Comparison of ENCODE assay signal across 13 mouse cellular contexts in the genomic region with DNA sequence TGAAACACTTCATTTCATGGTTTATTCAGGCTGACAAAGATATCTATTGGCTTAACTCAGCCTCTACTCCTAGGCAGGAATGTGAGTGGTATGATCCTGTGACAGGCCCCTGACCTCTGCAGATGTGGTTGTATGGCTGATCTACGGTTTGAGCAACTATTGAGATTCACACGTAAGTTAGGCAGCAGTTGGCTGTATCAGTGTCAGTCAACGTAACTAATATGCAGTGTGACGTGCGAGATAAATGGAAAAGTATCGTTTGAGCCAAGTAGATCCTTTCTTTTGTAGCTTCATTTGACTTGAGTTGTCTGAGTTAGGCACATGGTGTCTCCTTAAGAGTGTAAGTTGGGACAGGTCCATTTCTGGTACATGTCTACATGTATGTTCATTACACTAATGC. TPM values are rescaled to one million over a fixed set of nuclear protein-coding genes. Genes with fewer than 3 reads are reported as not detected.
A peak's percentile ranks its signal among the peaks of the same experiment; 100 is the strongest.
DNase-seq lines count a peak whose midpoint lies in the region; ATAC-seq and TF ChIP-seq lines count a peak whose summit lies in the region.
"Had no signal": no experiment of that assay in that cellular context is flagged by ENCODE, and none has a peak within 500 bp of the region (broad histone marks: within the 10 kb centered on the region; RNA-seq: fewer than 3 reads in every experiment).

No protein-coding gene starts in this region.

- no peaks in the 10 kb centered on the region for H3K9me3 ChIP-seq in heart, embryonic 12.5 days (replicated peaks)
- H3K9me3 ChIP-seq in lung, embryonic 14.5 days (ENCODE audit: low read depth, low read length): no peaks in the 10 kb centered on the region
- no peaks in the 10 kb centered on the region for H3K9me3 ChIP-seq in hindbrain, postnatal 0 days (ENCODE audit: low read length)
- H3K9me3 ChIP-seq: forebrain, embryonic 15.5 days had no signal

- no peak overlapping the region for H3K9ac ChIP-seq in heart, embryonic 12.5 days
- no peak overlapping the region for H3K9ac ChIP-seq in lung, embryonic 14.5 days
- H3K9ac ChIP-seq in hindbrain, postnatal 0 days (replicated peaks; ENCODE audit: low read length): no peak overlapping the region
- H3K9ac ChIP-seq: forebrain, embryonic 15.5 days had no signal

- no peak for TF ChIP-seq CTCF in lung, embryonic 14.5 days (IDR thresholded peaks at IDR 0.05; ENCODE audit: low read depth)
- no peak for TF ChIP-seq CTCF in hindbrain, postnatal 0 days (IDR thresholded peaks at IDR 0.05; ENCODE audit: low read depth)

- peaks cover 23% of the 10 kb centered on the region for H3K27me3 ChIP-seq in heart, embryonic 12.5 days (replicated peaks)
- H3K27me3 ChIP-seq in lung, embryonic 14.5 days (ENCODE audit: insufficient read depth, low read length): peaks cover 11% of the 10 kb centered on the region; the same call in 1 of the 2 replicates
- no peaks in the 10 kb centered on the region for H3K27me3 ChIP-seq in hindbrain, postnatal 0 days (ENCODE audit: insufficient read depth, low read length)

- H3K4me1 ChIP-seq in heart, embryonic 12.5 days (replicated peaks): peaks cover 53% of the 10 kb centered on the region
- peaks cover 20% of the 10 kb centered on the region for H3K4me1 ChIP-seq in lung, embryonic 14.5 days (ENCODE audit: insufficient read depth)
- H3K4me1 ChIP-seq in hindbrain, postnatal 0 days (ENCODE audit: insufficient read depth, low read length): peaks cover 25% of the 10 kb centered on the region

- no peak for ATAC-seq in heart, embryonic 12.5 days (ENCODE audit: insufficient number of reproducible peaks, low FRiP score)
- ATAC-seq in lung, embryonic 14.5 days (ENCODE audit: insufficient read depth): no peak
- no peak for ATAC-seq in hindbrain, postnatal 0 days
- ATAC-seq in granulocyte monocyte progenitor cell, adult 5-6 weeks (replicated peaks; ENCODE audit: poor library complexity, severe bottlenecking): no peak
- ATAC-seq: forebrain, embryonic 15.5 days had no signal

- H3K36me3 ChIP-seq in heart, embryonic 12.5 days: peaks cover 5% of the 10 kb centered on the region
- H3K36me3 ChIP-seq in lung, embryonic 14.5 days (ENCODE audit: insufficient read depth): peaks cover 18% of the 10 kb centered on the region
- no peaks in the 10 kb centered on the region for H3K36me3 ChIP-seq in hindbrain, postnatal 0 days (ENCODE audit: insufficient read depth, low read length)
- H3K36me3 ChIP-seq: forebrain, embryonic 15.5 days had no signal

- H3K27ac ChIP-seq in heart, embryonic 12.5 days (ENCODE audit: poor library complexity, severe bottlenecking): no peak overlapping the region
- H3K27ac ChIP-seq in lung, embryonic 14.5 days (ENCODE audit: low read depth): no peak overlapping the region
- no peak overlapping the region for H3K27ac ChIP-seq in hindbrain, postnatal 0 days
- H3K27ac ChIP-seq: forebrain, embryonic 15.5 days had no signal

- peak overlapping the region; percentile 98 for H3K4me2 ChIP-seq in heart, embryonic 12.5 days
- H3K4me2 ChIP-seq in lung, embryonic 14.5 days: peak overlapping the region; percentile 99
- peak overlapping the region; percentile 100 for H3K4me2 ChIP-seq in hindbrain, postnatal 0 days (ENCODE audit: low read depth, low read length)
- H3K4me2 ChIP-seq: forebrain, embryonic 15.5 days had no signal

- 70% methylated on average over 6 of the region's 6 CpGs for WGBS in heart, embryonic 12.5 days
- WGBS in lung, embryonic 14.5 days: 70% methylated on average over 6 of the region's 6 CpGs
- 76% methylated on average over 6 of the region's 6 CpGs for WGBS in hindbrain, postnatal 0 days

- peak overlapping the region; percentile 82; the same call in 1 of the 2 replicates for H3K4me3 ChIP-seq in heart, embryonic 12.5 days
- peak overlapping the region; percentile 1; the same call in 1 of the 2 replicates for H3K4me3 ChIP-seq in lung, embryonic 14.5 days (ENCODE audit: low read depth, low read length)
- H3K4me3 ChIP-seq in hindbrain, postnatal 0 days (ENCODE audit: low read length): no peak overlapping the region
- H3K4me3 ChIP-seq: forebrain, embryonic 15.5 days had no signal

- no peak for DNase-seq in heart, postnatal 4 days
- no peak for DNase-seq in lung, embryonic 14.5 days
- DNase-seq in lung, postnatal 14 days: no peak
- DNase-seq in hindbrain, postnatal 0 days (ENCODE audit: low spot score): no peak
- DNase-seq in naive thymus-derived CD4-positive, alpha-beta T cell, adult 2 months (ENCODE audit: low read depth): peak; percentile 75
- DNase-seq in adrenal gland, postnatal 25 days: no peak
- DNase-seq: adrenal gland, adult 2 months; cerebellum, postnatal 25 days; kidney, adult 8-10 months; lung, adult 18-20 months had no signal

RNA-seq across cellular contexts. Expression of a gene that starts 4.3 kb away (rescaled TPM):
- 7.2 and 9.1 TPM in 2 replicates for polyA plus RNA-seq in heart, embryonic 12.5 days (2016; fragmentation: Nextera tagmentation; extraction: Ambion mirVana)
- 10 to 100 TPM; 62.2 to 67.2 TPM for total RNA-seq in heart, postnatal 4 days (2021)
- polyA plus RNA-seq in lung, embryonic 14.5 days (2014; fragmentation: Nextera tagmentation; extraction: Ambion mirVana): 8.1 and 9.0 TPM in 2 replicates
- total RNA-seq in hindbrain, postnatal 0 days (2014; rRNA removed): 16.9 and 19.0 TPM in 2 replicates
- 4.1 and 4.8 TPM in 2 replicates for polyA plus RNA-seq in hindbrain, postnatal 0 days (2015; fragmentation: Nextera tagmentation; extraction: Ambion mirVana)
- total RNA-seq in adrenal gland, postnatal 25 days (2021): 57.7 and 71.2 TPM in 2 replicates
- 18.7 and 19.6 TPM in 2 replicates for total RNA-seq in granulocyte monocyte progenitor cell, adult 5-6 weeks (2014; fragmentation: Nextera tagmentation)
- total RNA-seq in granulocyte monocyte progenitor cell, adult 5-6 weeks (2017): 9.6 and 13.3 TPM in 2 replicates
